Mouse (Mus musculus) limb, embryonic 13.5 days (tissue): ENCODE measurements around the gene Gm45208. TPM values are rescaled to one million over a fixed set of nuclear protein-coding genes. Genes with fewer than 3 reads are reported as not detected.
"Not testable (repeated sequence)": the region's sequence is repeated elsewhere in the genome, so short reads cannot be mapped to it uniquely, and the experiment has no call there.

Experiments
- ATAC-seq: fragments of 200-750 bp; cut with Nextera tagmentation; 2 replicates; pipeline ENCODE4 v1.8.0; 2017; ENCODE audit warnings: low read depth, moderate number of reproducible peaks, moderate TSS enrichment; ENCODE audit not compliant: low FRiP score
- H3K27ac ChIP-seq: fragments of 300-500 bp; sonication (generic); 2 replicates; pipeline ENCODE4 v1.5.1; 2015; ENCODE audit warnings: inconsistent platforms, mild to moderate bottlenecking, moderate library complexity
- H3K27me3 ChIP-seq: fragments of 300-500 bp; sonication (generic); 2 replicates; pipeline ENCODE4 v1.6.1; 2015; ENCODE audit warnings: mild to moderate bottlenecking, inconsistent platforms
- H3K36me3 ChIP-seq: fragments of 300-500 bp; sonication (generic); 2 replicates; pipeline ENCODE4 v1.6.1; 2015; ENCODE audit warnings: inconsistent platforms, mild to moderate bottlenecking, moderate library complexity
- H3K4me1 ChIP-seq: fragments of 300-500 bp; sonication (generic); 2 replicates; pipeline ENCODE4 v1.6.1; 2015; ENCODE audit warnings: inconsistent platforms
- H3K4me2 ChIP-seq: fragments of 300-500 bp; sonication (generic); replicated peaks from 2 replicates; pipeline ENCODE4 v1.6.1; 2015; ENCODE audit warnings: inconsistent platforms, mild to moderate bottlenecking, moderate library complexity
- H3K4me3 ChIP-seq: fragments of 300-500 bp; sonication (generic); 2 replicates; pipeline ENCODE4 v1.5.1; 2015; ENCODE audit warnings: moderate library complexity, mild to moderate bottlenecking, inconsistent platforms
- H3K9ac ChIP-seq: fragments of 300-500 bp; sonication (generic); 2 replicates; pipeline ENCODE4 v1.6.1; 2015; ENCODE audit warnings: mild to moderate bottlenecking, inconsistent platforms
- H3K9me3 ChIP-seq: fragments of 300-500 bp; sonication (generic); 2 replicates; pipeline ENCODE4 v1.6.1; 2016; ENCODE audit warnings: inconsistent platforms
- WGBS: fragments of 180-500 bp; shearing (Covaris S2); methylation state at CpG from one replicate; pipeline ENCODE4 v1.1.7; 2015; 5-methylcytosine and 5-hydroxymethylcytosine counted together
- polyA plus RNA-seq: library from polyadenylated mRNA; unstranded; fragments of >200 nt; fragmentation: Nextera tagmentation; extraction: Ambion mirVana; gene quantifications from 2 replicates; pipeline ENCODE4 v1.2.1, GENCODE M21; 2015

Gene Gm45208
- polyA plus RNA-seq, 1 experiment from 2014 or later: 0.48 TPM

- no peak overlapping the region for H3K4me2 ChIP-seq
- H3K27me3 ChIP-seq: no peaks in the 10 kb centered on the region
- ATAC-seq: no peak
- H3K4me3 ChIP-seq: no peak overlapping the region
- H3K9me3 ChIP-seq: no peaks in the 10 kb centered on the region
- H3K4me1 ChIP-seq: no peaks in the 10 kb centered on the region
- H3K36me3 ChIP-seq: no peaks in the 10 kb centered on the region
- H3K9ac ChIP-seq: no peak overlapping the region
- H3K27ac ChIP-seq: no peak overlapping the region
- WGBS: 40% methylated on average over 4 of the region's 4 CpGs
Observed at GRCm38 (mm10) chrX:7692862-7693261, 29.2 kb upstream of the Gm45208 start.

GRCm38 (mm10) chrX:7696520-7696919 lies 25.5 kb upstream of the Gm45208 start:
- ATAC-seq: peak; percentile 29; the same call in 1 of the 2 replicates
- Histone ChIP-seq H3K9me3 (no peaks in the 10 kb centered on the region), H3K27ac (no peak overlapping the region), H3K4me3 (0 out of 2 replicates have a peak overlapping the region, but pooled peaks have one; percentile 59), H3K4me1 (peaks cover 7% of the 10 kb centered on the region; the same call in 1 of the 2 replicates), H3K9ac (no peak overlapping the region), H3K27me3 (no peaks in the 10 kb centered on the region), H3K4me2 (peak overlapping the region; percentile 46), H3K36me3 (peaks cover 8% of the 10 kb centered on the region)
- 28% methylated on average over 6 of the region's 6 CpGs for WGBS

GRCm38 (mm10) chrX:7696954-7697381 lies 25.1 kb upstream of the Gm45208 start, which contains the start of gene Gpkow:
Gpkow (plus strand) TSS chrX:7697131.
- Histone ChIP-seq H3K4me2 (peak within 1 kb of the TSS; percentile 70), H3K36me3 (peaks cover 12% of the 10 kb centered on the region), H3K4me3 (peak within 1 kb of the TSS; percentile 59), H3K27me3 (no peaks in the 10 kb centered on the region), H3K27ac (no peak within 1 kb of the TSS), H3K4me1 (peaks cover 7% of the 10 kb centered on the region; the same call in 1 of the 2 replicates), H3K9ac (peak within 1 kb of the TSS; percentile 70), H3K9me3 (no peaks in the 10 kb centered on the region)
- 15% methylated on average over 33 of the region's 33 CpGs for WGBS
- peak; percentile 97 for ATAC-seq

GRCm38 (mm10) chrX:7713764-7714134 lies 8.3 kb upstream of the Gm45208 start:
- H3K9ac ChIP-seq: peak overlapping the region; percentile 51
- not testable (repeated sequence) for ATAC-seq, H3K36me3 ChIP-seq, H3K4me1 ChIP-seq, H3K27me3 ChIP-seq, H3K27ac ChIP-seq, H3K9me3 ChIP-seq
- 25% methylated on average over 6 of the region's 12 CpGs for WGBS
- peak overlapping the region; percentile 37 for H3K4me3 ChIP-seq
- peak overlapping the region; percentile 58 for H3K4me2 ChIP-seq

GRCm38 (mm10) chrX:7714135-7714899 lies 7.7 kb upstream of the Gm45208 start, which contains the start of gene Wdr45:
Wdr45 (plus strand) TSS chrX:7714333.
- not testable (repeated sequence) for H3K9me3 ChIP-seq, H3K27ac ChIP-seq, H3K27me3 ChIP-seq, H3K36me3 ChIP-seq, H3K4me1 ChIP-seq
- H3K9ac ChIP-seq: peak within 1 kb of the TSS; percentile 51
- 22% methylated on average over 43 of the region's 60 CpGs for whole genome bisulfite sequencing
- peak within 1 kb of the TSS; percentile 58 for H3K4me2 ChIP-seq
- ATAC-seq: peak; percentile 96
- peak within 1 kb of the TSS; percentile 37 for H3K4me3 ChIP-seq

GRCm38 (mm10) chrX:7716058-7716457 lies 6.0 kb upstream of the Gm45208 start:
- H3K27ac ChIP-seq, H3K4me3 ChIP-seq, H3K4me2 ChIP-seq, H3K9ac ChIP-seq, H3K27me3 ChIP-seq, H3K36me3 ChIP-seq, ATAC-seq, H3K9me3 ChIP-seq, H3K4me1 ChIP-seq: not testable (repeated sequence)
- 42% methylated on average over 1 of the region's 1 CpGs for WGBS

- Histone ChIP-seq H3K4me1 (no peaks in the 10 kb centered on the region), H3K4me3 (peak overlapping the region; percentile 58), H3K27me3 (no peaks in the 10 kb centered on the region), H3K4me2 (peak overlapping the region; percentile 71), H3K9ac (peak overlapping the region; percentile 68), H3K36me3 (peaks cover 26% of the 10 kb centered on the region), H3K9me3 (no peaks in the 10 kb centered on the region), H3K27ac (no peak overlapping the region)
- WGBS: 12% methylated on average over 11 of the region's 11 CpGs
- peak; percentile 20; the same call in 1 of the 2 replicates for ATAC-seq
Observed at GRCm38 (mm10) chrX:7722282-7722611, 202 bp downstream of the Gm45208 start.

- Histone ChIP-seq H3K27ac (no peak overlapping the region), H3K27me3 (no peaks in the 10 kb centered on the region), H3K9me3 (no peaks in the 10 kb centered on the region), H3K4me2 (peak overlapping the region; percentile 71), H3K36me3 (peaks cover 26% of the 10 kb centered on the region), H3K9ac (peak overlapping the region; percentile 68), H3K4me1 (no peaks in the 10 kb centered on the region), H3K4me3 (peak overlapping the region; percentile 58)
- 24% methylated on average over 4 of the region's 4 CpGs for WGBS
- ATAC-seq: no peak
Observed at GRCm38 (mm10) chrX:7722691-7723090, 646 bp downstream of the Gm45208 start.

- Histone ChIP-seq H3K36me3 (peaks cover 26% of the 10 kb centered on the region), H3K9me3 (no peaks in the 10 kb centered on the region), H3K4me1 (0 out of 2 replicates have a peak, but pooled peaks cover 1% of the 10 kb centered on the region), H3K4me2 (no peak overlapping the region), H3K9ac (no peak overlapping the region), H3K4me3 (no peak overlapping the region), H3K27me3 (no peaks in the 10 kb centered on the region), H3K27ac (no peak overlapping the region)
- WGBS: 76% methylated on average over 7 of the region's 7 CpGs
- no peak for ATAC-seq
Observed at GRCm38 (mm10) chrX:7724135-7724534, 2.1 kb downstream of the Gm45208 start.

- H3K27ac ChIP-seq: no peak overlapping the region
- no peak overlapping the region for H3K4me3 ChIP-seq
- no peak overlapping the region for H3K9ac ChIP-seq
- H3K4me2 ChIP-seq: no peak overlapping the region
- H3K9me3 ChIP-seq: no peaks in the 10 kb centered on the region
- H3K4me1 ChIP-seq: 0 out of 2 replicates have a peak, but pooled peaks cover 8% of the 10 kb centered on the region
- peaks cover 26% of the 10 kb centered on the region for H3K36me3 ChIP-seq
- H3K27me3 ChIP-seq: no peaks in the 10 kb centered on the region
- ATAC-seq: no peak
- 84% methylated on average over 12 of the region's 12 CpGs for WGBS
Observed at GRCm38 (mm10) chrX:7725841-7726240, 3.8 kb downstream of the Gm45208 start.

- Histone ChIP-seq H3K4me1 (0 out of 2 replicates have a peak, but pooled peaks cover 8% of the 10 kb centered on the region), H3K36me3 (peaks cover 26% of the 10 kb centered on the region), H3K4me2 (no peak overlapping the region), H3K4me3 (no peak overlapping the region), H3K27me3 (no peaks in the 10 kb centered on the region), H3K9ac (no peak overlapping the region), H3K27ac (no peak overlapping the region), H3K9me3 (no peaks in the 10 kb centered on the region)
- 91% methylated on average over 13 of the region's 13 CpGs for WGBS
- ATAC-seq: no peak
Observed at GRCm38 (mm10) chrX:7727176-7727575, 5.1 kb downstream of the Gm45208 start.

GRCm38 (mm10) chrX:7728215-7728921 lies 6.3 kb downstream of the Gm45208 start, which contains the start of gene Praf2:
Praf2 (plus strand) TSS chrX:7728439.
- peak; percentile 94 for ATAC-seq
- no peak within 1 kb of the TSS for H3K27ac ChIP-seq
- WGBS: 18% methylated on average over 42 of the region's 42 CpGs

More at GRCm38 (mm10) chrX:7728215-7728921, 6.3 kb downstream of the Gm45208 start, which contains the start of gene Praf2:
- Histone ChIP-seq H3K4me1 (0 out of 2 replicates have a peak, but pooled peaks cover 8% of the 10 kb centered on the region), H3K36me3 (peaks cover 26% of the 10 kb centered on the region), H3K4me2 (peak within 1 kb of the TSS; percentile 61), H3K9ac (peak within 1 kb of the TSS; percentile 57), H3K4me3 (peak within 1 kb of the TSS; percentile 51), H3K27me3 (no peaks in the 10 kb centered on the region), H3K9me3 (no peaks in the 10 kb centered on the region)
